ENCODE assay signal across 8 mouse cellular contexts in the genomic region with DNA sequence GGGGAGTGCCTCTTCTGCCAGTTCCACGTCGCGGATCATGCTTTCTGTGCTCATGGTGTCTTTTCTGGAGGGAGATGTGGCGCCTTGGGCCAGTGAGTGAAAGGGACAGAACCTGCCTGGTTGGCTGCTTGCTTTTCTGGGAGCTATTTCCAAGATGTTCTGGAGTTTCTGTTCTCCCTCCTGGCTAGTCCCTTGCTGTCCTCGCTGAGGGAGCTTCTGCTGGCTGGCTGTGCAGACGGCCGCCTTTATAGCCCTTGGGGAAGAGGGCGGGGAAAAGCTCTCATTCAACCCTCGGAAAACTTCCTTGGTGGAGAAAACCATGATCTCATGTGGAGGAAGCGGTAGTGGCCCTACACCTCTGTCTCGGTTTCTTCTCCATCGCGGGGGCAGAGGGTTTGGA. TPM values are rescaled to one million over a fixed set of nuclear protein-coding genes. Genes with fewer than 3 reads are reported as not detected.
DNase-seq lines count a peak whose midpoint lies in the region; ATAC-seq lines count a peak whose summit lies in the region.

A gene (minus strand): TSS at position 221 of the 400 bp plus-strand sequence.

- ATAC-seq in limb, embryonic 12.5 days (ENCODE audit: insufficient number of reproducible peaks, insufficient read depth, low FRiP score, low TSS enrichment, low read depth), result no peak
- ATAC-seq in heart, embryonic 15.5 days (replicated peaks; ENCODE audit: insufficient number of reproducible peaks, insufficient read depth, low FRiP score, low read depth), result no peak
- ATAC-seq in liver, embryonic 13.5 days (ENCODE audit: low read depth), result no peak
- no peak for ATAC-seq in forebrain, embryonic 16.5 days

- no peak within 1 kb of the TSS for H3K9ac ChIP-seq in limb, embryonic 12.5 days (replicated peaks)
- H3K9ac ChIP-seq in heart, embryonic 15.5 days, result 0 out of 2 replicates have a peak within 1 kb of the TSS, but pooled peaks have one; percentile 28
- H3K9ac ChIP-seq in liver, embryonic 13.5 days, result no peak within 1 kb of the TSS
- no peak within 1 kb of the TSS for H3K9ac ChIP-seq in forebrain, embryonic 16.5 days (replicated peaks; ENCODE audit: low read depth, low read length)

- H3K4me2 ChIP-seq in limb, embryonic 12.5 days, result 0 out of 2 replicates have a peak within 1 kb of the TSS, but pooled peaks have one; percentile 19
- H3K4me2 ChIP-seq in heart, embryonic 15.5 days, result peak within 1 kb of the TSS; percentile 21; the same call in 1 of the 2 replicates
- peak within 1 kb of the TSS; percentile 38 for H3K4me2 ChIP-seq in liver, embryonic 13.5 days
- no peak within 1 kb of the TSS for H3K4me2 ChIP-seq in forebrain, embryonic 16.5 days (ENCODE audit: low read length)

- H3K36me3 ChIP-seq in limb, embryonic 12.5 days, result no peaks in the 10 kb centered on the region
- no peaks in the 10 kb centered on the region for H3K36me3 ChIP-seq in limb, embryonic 10.5 days
- H3K36me3 ChIP-seq in heart, embryonic 15.5 days, result no peaks in the 10 kb centered on the region
- H3K36me3 ChIP-seq in liver, embryonic 13.5 days, result no peaks in the 10 kb centered on the region
- H3K36me3 ChIP-seq in forebrain, embryonic 16.5 days (ENCODE audit: control insufficient read depth, insufficient read depth), result no peaks in the 10 kb centered on the region

- H3K9me3 ChIP-seq in limb, embryonic 12.5 days, result no peaks in the 10 kb centered on the region
- H3K9me3 ChIP-seq in limb, embryonic 10.5 days (replicated peaks), result no peaks in the 10 kb centered on the region
- no peaks in the 10 kb centered on the region for H3K9me3 ChIP-seq in heart, embryonic 15.5 days (replicated peaks)
- H3K9me3 ChIP-seq in liver, embryonic 13.5 days (replicated peaks), result no peaks in the 10 kb centered on the region
- H3K9me3 ChIP-seq in forebrain, embryonic 16.5 days (ENCODE audit: control insufficient read depth, low read length), result no peaks in the 10 kb centered on the region

- H3K4me3 ChIP-seq in limb, embryonic 12.5 days (replicated peaks), result no peak within 1 kb of the TSS
- no peak within 1 kb of the TSS for H3K4me3 ChIP-seq in limb, embryonic 10.5 days
- peak within 1 kb of the TSS; percentile 18 for H3K4me3 ChIP-seq in heart, embryonic 15.5 days
- peak within 1 kb of the TSS; percentile 41 for H3K4me3 ChIP-seq in liver, embryonic 13.5 days (replicated peaks)
- H3K4me3 ChIP-seq in forebrain, embryonic 16.5 days (replicated peaks; ENCODE audit: low read length), result no peak within 1 kb of the TSS

- H3K27me3 ChIP-seq in limb, embryonic 12.5 days, result peaks cover 81% of the 10 kb centered on the region
- H3K27me3 ChIP-seq in limb, embryonic 10.5 days (ENCODE audit: low read depth, poor library complexity, severe bottlenecking), result peaks cover 94% of the 10 kb centered on the region
- peaks cover 78% of the 10 kb centered on the region for H3K27me3 ChIP-seq in heart, embryonic 15.5 days
- peaks cover 72% of the 10 kb centered on the region for H3K27me3 ChIP-seq in liver, embryonic 13.5 days
- peaks cover 6% of the 10 kb centered on the region; the same call in 1 of the 2 replicates for H3K27me3 ChIP-seq in forebrain, embryonic 16.5 days (replicated peaks; ENCODE audit: control insufficient read depth, insufficient read depth, low read length)

- H3K4me1 ChIP-seq in limb, embryonic 12.5 days (replicated peaks), result 0 out of 2 replicates have a peak, but pooled peaks cover 6% of the 10 kb centered on the region
- peaks cover 14% of the 10 kb centered on the region for H3K4me1 ChIP-seq in limb, embryonic 10.5 days
- H3K4me1 ChIP-seq in heart, embryonic 15.5 days (replicated peaks), result peaks cover 6% of the 10 kb centered on the region; the same call in 1 of the 2 replicates
- H3K4me1 ChIP-seq in liver, embryonic 13.5 days (replicated peaks), result peaks cover 14% of the 10 kb centered on the region
- no peaks in the 10 kb centered on the region for H3K4me1 ChIP-seq in forebrain, embryonic 16.5 days (replicated peaks; ENCODE audit: control insufficient read depth, insufficient read depth, low read length)

- 34% methylated on average over 13 of the region's 13 CpGs for WGBS in limb, embryonic 12.5 days
- WGBS in limb, embryonic 10.5 days, result 34% methylated on average over 13 of the region's 13 CpGs
- WGBS in heart, embryonic 15.5 days, result 27% methylated on average over 13 of the region's 13 CpGs
- 10% methylated on average over 13 of the region's 13 CpGs for WGBS in liver, embryonic 13.5 days (ENCODE audit: insufficient replicate concordance)
- WGBS in forebrain, embryonic 16.5 days, result 50% methylated on average over 13 of the region's 13 CpGs

- H3K27ac ChIP-seq in limb, embryonic 12.5 days, result no peak within 1 kb of the TSS
- H3K27ac ChIP-seq in limb, embryonic 10.5 days, result no peak within 1 kb of the TSS
- H3K27ac ChIP-seq in heart, embryonic 15.5 days, result no peak within 1 kb of the TSS
- no peak within 1 kb of the TSS for H3K27ac ChIP-seq in liver, embryonic 13.5 days
- H3K27ac ChIP-seq in forebrain, embryonic 16.5 days (ENCODE audit: low read length), result no peak within 1 kb of the TSS

- no peak for DNase-seq in limb, embryonic 10.5 days (ENCODE audit: low spot score)
- DNase-seq in liver, embryonic 13.5 days, result no peak
- peak; percentile 57 to 69 for DNase-seq in spleen, postnatal 10 days (ENCODE audit: low spot score in 2 of 2)
- no peak for DNase-seq in ovary, adult 18-20 months (ENCODE audit: low spot score)
- DNase-seq in embryo, embryonic 11 days, result no peak

RNA-seq across cellular contexts. Expression of the gene that starts here (rescaled TPM):
- polyA plus RNA-seq in limb, embryonic 12.5 days (2016; fragmentation: Nextera tagmentation; extraction: Ambion mirVana), result not detected in 2 replicates
- polyA plus RNA-seq in limb, embryonic 10.5 days (2016; fragmentation: Nextera tagmentation; extraction: Ambion mirVana), result 0.14 TPM in 1 of 2 replicates, not detected in the other
- polyA plus RNA-seq in heart, embryonic 15.5 days (2015; fragmentation: Nextera tagmentation; extraction: Ambion mirVana), result 0.43 TPM in 1 of 2 replicates, not detected in the other
- 0.25 and 0.35 TPM in 2 replicates for polyA plus RNA-seq in liver, embryonic 13.5 days (2015; fragmentation: Nextera tagmentation; extraction: Ambion mirVana)
- polyA plus RNA-seq in forebrain, embryonic 16.5 days (2015; fragmentation: Nextera tagmentation; extraction: Ambion mirVana), result not detected in 2 replicates

Comparison
In these comparisons a context has a peak if more than half of its experiments do, and no peak if none do; other contexts are left out.
1. H3K4me3 ChIP-seq: peak in heart, embryonic 15.5 days (single experiment) and liver, embryonic 13.5 days (single experiment); none in limb, embryonic 12.5 days (single experiment), limb, embryonic 10.5 days (single experiment) and forebrain, embryonic 16.5 days (single experiment).
2. DNase-seq: peak in spleen, postnatal 10 days (2 of 2); none in limb, embryonic 10.5 days (single experiment), liver, embryonic 13.5 days (single experiment), ovary, adult 18-20 months (single experiment) and embryo, embryonic 11 days (single experiment).